Mouse (Mus musculus): Measurements from ENCODE around the gene Sh3tc1.

Sh3tc1 gene

GRCm38 (mm10) chr5:35685079-35685478 lies 54.7 kb downstream of the Sh3tc1 start:
- no peak for DNase-seq (ENCODE audit: low spot score)

- no peak for DNase-seq (ENCODE audit: low spot score)
Observed at GRCm38 (mm10) chr5:35680958-35681357, 58.8 kb downstream of the Sh3tc1 start.

- DNase-seq (ENCODE audit: low spot score) = no peak
Observed at GRCm38 (mm10) chr5:35679256-35680155, 60.3 kb downstream of the Sh3tc1 start, which contains the start of gene Htra3. Gene Htra3 (minus strand): TSS chr5:35679782.

DNA sequence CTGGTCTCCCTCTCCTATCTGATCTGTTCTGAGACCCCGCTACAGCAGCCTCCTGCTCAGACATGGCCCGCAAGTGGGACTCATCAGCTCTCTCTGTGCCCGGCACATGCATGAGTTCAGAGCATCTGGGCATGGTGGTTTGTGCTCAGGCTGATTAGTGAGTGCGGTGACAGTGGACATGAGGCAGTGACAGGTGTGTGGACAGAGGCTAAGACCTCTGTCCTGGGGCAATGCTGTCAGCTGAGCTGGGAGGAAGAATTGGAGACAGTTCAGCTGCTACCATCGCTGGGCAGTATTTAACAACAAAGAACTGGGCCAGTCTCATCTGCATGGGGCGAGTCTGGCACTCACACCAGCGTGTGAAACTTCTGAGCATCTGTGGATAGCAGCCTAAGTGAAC lies 62.8 kb downstream of the Sh3tc1 start:
- DNase-seq (ENCODE audit: low spot score) = no peak

DNA sequence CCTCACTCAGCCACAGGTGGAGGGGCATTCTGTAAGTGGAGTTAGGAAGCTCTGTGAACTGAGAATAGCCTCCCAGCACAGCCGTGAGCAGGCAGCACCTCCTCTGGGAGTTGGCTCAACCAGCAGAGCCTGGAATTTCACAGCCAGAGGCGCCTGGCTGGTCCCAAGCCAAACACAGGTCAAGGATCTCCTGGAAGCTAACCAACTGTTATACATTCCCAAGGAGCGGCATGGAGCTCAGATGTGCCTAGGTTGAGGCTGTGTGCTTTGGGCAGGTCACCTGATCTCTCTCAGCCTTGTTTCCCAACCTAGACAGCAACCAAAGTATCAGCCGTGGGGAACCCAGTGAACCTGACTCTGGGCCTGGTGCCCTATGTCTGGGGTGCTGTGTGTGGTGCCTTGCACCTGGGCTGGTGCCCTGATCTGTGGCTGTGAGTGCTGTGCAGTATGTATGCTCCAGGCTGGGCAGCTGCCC lies 65.7 kb downstream of the Sh3tc1 start:
- DNase-seq (ENCODE audit: low spot score) = no peak

DNA sequence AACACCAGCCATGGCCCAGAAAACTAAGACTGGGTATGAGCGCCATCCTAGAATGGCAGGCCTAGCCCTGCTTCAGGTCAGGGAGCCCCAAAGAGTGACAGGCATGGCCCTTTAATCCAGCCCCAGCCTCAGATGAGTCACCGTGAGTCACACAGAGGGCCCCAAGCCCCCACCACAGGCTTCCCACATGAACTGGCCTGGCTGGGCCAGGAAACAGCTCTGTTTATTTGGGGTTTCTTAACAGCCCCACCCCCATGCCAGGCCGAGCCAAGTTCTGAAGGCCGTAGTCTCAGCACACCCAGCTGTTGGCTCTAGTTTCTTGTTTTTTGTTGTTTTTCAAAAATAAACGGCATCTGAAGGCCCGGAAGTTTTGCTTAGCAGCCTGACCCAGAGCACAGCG lies 66.7 kb downstream of the Sh3tc1 start:
- DNase-seq (ENCODE audit: low spot score) = peak; percentile 41

DNA sequence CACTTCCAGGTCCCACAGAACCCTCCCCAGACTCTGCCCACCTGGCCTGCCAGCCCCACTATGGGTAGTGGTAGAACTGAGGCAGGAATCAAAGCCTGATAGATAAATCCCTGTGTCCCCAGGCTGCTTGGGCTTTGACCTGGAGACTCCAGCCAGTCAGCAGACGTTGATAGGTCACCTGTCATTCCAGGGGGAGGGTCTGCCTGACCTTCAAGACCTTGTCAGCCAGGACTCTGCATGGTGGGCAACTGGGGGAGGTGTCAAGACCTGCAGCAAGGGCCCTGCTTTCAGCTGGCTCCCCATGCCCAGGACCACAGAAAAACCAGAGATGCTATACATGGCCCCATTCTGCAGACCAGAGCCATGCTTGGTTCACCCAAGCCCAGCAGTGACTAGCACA lies 67.2 kb downstream of the Sh3tc1 start:
- no peak for DNase-seq (ENCODE audit: low spot score)

DNA sequence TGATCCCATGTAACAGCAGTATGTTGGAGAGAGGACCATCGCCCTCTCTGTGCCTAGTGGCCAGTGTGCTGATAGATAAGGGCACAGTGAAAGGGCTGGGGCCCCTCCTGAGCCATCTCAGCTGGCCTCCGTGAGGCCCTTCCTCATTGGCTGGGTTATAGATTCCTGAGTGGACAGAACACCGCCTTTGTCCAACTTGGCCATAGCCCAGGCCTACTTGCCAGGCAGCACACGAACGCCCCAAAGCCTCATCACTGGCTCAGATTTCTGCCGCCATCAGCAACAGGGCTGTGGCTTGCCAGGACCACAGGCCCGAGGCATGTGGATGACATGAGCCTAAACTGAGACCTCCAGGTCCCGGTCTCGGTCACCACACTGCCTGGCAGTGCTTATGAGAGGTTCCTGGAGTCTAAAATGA lies 68.3 kb downstream of the Sh3tc1 start:
- DNase-seq (ENCODE audit: low spot score) = no peak

GRCm38 (mm10) chr5:35670412-35670801 lies 69.4 kb downstream of the Sh3tc1 start:
- no peak for DNase-seq (ENCODE audit: low spot score)

DNA sequence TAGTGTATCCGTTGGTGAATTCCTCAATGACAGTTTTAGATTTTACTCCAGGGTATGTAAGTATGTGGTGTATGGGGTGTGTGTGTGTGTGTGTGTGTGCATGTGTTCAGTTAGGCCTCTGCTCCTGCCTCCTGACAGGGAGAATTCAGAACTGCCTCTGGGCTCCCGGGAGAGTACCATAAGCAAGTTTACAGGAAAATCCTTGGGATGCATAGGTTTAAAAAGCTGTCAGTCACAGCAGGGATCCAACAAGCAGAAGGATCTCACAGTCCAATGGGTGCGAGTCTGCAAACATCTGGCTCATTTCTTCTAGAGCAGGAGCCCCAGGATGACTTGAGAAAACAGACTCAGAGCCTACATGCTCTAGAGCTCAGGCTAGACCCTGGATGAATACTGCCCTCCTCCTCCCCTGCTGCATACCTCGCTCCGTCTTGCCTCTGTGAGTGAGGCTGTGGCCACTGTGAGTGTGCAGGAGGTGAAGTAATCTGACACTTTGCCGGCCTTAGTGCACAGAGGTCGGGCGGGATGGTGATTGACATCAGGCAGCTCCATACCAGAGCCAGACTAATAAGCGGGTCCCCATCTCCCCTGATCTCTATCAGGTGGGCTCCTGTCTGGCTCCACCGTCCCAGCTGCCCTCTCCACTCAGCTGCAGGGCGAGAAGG lies 69.9 kb downstream of the Sh3tc1 start:
- no peak for DNase-seq (ENCODE audit: low spot score)

DNA sequence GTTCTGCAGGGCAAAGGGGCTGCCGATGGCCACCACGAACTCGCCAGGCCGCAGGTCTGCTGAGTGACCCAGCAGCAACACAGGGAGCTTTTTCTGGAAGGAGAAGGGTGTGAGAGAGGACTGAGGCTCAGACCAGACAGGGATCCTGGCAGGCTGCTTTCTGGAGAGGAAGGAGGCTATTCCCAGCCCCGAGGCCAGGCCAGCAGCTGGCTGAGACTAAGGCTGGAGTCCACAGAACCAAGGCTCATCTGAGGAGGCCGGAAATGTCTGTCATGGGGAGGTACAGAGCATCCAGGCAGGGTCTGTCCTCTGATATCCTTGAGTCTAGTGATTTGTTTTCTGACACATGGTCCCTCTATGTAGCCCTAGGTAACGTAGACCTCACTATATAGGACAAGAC lies 73.6 kb downstream of the Sh3tc1 start:
- no peak for DNase-seq (ENCODE audit: low spot score)

- no peak for DNase-seq (ENCODE audit: low spot score)
Observed at GRCm38 (mm10) chr5:35662021-35662545, 77.7 kb downstream of the Sh3tc1 start.

DNA sequence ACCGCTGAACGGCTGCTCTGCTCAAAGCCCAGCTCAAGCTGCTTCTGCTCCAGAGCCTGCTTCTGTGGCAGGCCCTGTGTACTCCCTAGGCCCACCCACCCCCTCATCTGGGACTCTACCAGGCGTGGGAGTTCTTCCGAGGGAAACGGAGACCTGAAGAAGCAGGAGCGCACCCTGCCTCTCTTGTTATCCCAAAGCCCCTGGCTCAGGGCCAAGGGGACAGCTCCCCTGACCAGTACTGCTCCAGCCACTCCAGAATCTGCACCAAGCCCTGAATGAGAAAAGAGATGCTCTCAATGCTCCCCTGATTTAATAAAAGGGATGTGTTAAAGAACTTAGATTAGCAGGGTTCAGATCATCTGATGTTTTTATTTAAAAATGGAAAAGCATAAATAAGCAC lies 78.6 kb downstream of the Sh3tc1 start:
- DNase-seq (ENCODE audit: low spot score) = no peak

GRCm38 (mm10) chr5:35659503-35659902 lies 80.3 kb downstream of the Sh3tc1 start:
- no peak for DNase-seq (ENCODE audit: low spot score)

DNA sequence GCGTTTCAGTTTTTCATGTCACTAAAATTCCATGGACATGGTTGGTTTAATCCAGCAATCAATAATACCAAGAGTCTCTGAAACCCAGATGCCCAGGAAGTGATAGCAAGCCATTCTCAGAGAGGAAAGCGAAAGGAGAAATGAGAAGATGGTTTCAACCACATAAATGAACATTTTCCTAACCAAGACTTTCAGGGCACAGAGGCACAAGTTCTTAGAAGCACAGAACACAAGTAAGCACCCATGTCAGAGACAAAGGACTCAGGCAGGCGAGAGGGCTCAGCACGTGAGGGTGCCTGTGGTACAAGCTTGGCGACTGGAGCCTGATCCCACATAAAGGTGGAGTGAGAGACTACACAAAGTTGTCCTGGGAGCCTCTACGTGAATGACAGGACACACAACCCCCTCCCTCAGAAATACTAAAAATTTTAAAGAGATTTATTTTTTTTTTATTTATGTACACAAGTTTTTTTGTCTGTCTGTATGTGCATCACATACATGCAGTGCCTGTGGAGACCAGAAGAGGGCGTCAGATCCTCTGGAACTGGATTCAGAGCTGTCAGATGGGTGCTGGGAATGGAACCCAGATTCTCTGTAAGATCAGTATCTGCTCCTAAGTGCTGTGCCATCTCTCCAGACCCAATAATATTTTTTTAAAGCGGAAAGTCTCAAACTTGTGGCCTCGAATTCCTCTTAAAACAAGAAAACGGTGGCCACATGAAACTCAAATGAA lies 83.9 kb downstream of the Sh3tc1 start:
- DNase-seq (ENCODE audit: low spot score) = no peak

- no peak for DNase-seq (ENCODE audit: low spot score)
Observed at GRCm38 (mm10) chr5:35653743-35654395, 85.9 kb downstream of the Sh3tc1 start.

DNA sequence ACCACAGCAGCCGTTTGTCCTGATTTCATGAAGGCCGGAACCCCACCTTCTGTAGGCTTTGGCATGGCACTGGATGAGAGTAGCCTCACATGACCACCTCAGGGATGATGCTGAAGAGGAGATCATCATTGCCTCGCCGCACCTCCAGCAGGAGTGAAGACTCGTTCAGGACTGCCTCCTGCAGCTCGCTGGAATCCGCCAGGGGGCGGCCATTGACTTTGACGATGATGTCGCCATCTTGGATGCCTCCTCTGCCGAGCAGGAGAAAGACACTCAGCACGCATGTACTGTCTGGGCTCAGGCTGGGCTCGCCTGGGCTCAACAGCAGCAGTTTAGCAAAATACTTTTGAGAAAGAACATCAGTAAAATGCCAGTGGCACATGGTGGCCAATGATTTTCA lies 86.9 kb downstream of the Sh3tc1 start:
- DNase-seq (ENCODE audit: low spot score) = no peak

DNA sequence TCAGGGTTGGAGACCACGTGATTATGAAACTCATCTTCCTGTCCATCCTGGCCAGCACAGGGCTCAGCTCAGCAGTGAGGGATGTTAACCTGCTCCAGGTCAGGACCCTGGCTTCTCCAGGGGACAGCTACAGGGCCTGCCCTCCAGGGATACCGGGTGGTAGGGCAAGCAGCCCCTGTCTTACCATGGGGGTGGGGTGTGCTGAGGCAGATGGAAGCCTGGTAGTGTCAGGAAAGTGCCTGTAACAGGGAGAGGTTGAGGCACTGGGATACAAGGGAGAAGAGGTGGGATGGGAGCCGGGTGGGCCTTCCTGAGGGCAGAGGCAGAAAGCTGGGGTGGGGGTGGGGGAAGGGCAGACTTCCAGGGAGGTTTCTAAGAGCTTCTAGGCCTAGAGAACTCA lies 87.5 kb downstream of the Sh3tc1 start:
- DNase-seq (ENCODE audit: low spot score) = no peak

- DNase-seq (ENCODE audit: low spot score) = no peak
Observed at GRCm38 (mm10) chr5:35648230-35648629, 91.6 kb downstream of the Sh3tc1 start.

DNA sequence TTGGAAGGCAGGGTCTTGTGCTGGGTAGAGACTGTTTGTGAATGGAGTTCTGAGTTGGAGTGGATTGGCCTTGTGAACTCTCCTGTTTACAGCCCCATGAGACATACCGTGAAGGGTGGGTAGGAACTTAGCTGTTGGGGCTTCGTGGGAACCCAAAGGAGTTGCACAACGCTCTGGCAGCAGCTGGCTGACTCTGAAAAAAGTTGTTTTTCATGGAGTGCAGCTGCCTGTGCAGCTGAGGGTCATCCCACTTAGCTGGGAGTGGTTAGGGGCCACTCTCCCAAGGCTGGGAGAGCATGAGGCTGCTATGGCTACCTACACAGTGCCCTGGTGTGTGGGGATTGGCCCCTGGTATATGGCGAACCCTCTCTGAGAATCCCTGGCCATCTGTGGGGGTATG lies 92.2 kb downstream of the Sh3tc1 start:
- DNase-seq (ENCODE audit: low spot score) = no peak
